ENCODE assay signal across 27 mouse cellular contexts in the genomic region with DNA sequence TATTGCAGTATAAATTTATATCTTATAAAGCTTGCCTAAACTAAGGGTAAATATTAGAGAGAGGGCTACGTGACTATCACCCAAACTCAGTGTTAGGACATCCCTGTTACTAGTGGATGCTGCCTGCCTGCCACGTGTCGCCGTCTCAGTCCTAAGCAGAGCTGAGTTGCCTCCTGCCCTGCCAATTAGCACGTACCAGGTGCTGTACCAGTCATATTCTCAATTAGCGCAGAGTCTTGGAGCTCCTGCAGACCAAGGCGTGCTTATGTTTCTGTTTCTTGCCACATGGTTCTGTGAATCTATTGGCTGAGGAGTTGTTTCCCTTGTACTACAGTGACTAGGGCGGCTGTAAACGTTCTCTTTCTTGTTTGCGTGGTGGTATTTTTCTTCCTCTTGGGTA.
DNase-seq lines count a peak whose midpoint lies in the region; ATAC-seq and TF ChIP-seq lines count a peak whose summit lies in the region.
"Had no signal": no experiment of that assay in that cellular context is flagged by ENCODE, and none has a peak within 500 bp of the region (broad histone marks: within the 10 kb centered on the region; RNA-seq: fewer than 3 reads in every experiment).

No protein-coding gene starts in this region.

- H3K4me3 ChIP-seq in forebrain, embryonic 13.5 days = no peak overlapping the region
- no peak overlapping the region for H3K4me3 ChIP-seq in forebrain, embryonic 12.5 days (replicated peaks)
- no peak overlapping the region for H3K4me3 ChIP-seq in forebrain, embryonic 15.5 days
- H3K4me3 ChIP-seq in forebrain, embryonic 11.5 days (ENCODE audit: low read depth, low read length) = no peak overlapping the region
- peak overlapping the region; percentile 34 for H3K4me3 ChIP-seq in megakaryocyte, embryonic 14.5 days (replicated peaks)
- H3K4me3 ChIP-seq in forebrain, postnatal 0 days (ENCODE audit: low read depth, low read length) = no peak overlapping the region
- H3K4me3 ChIP-seq: embryonic facial prominence, embryonic 13.5 days; embryonic facial prominence, embryonic 15.5 days; erythroblast, embryonic 14.5 days had no signal

- H3K9me3 ChIP-seq in forebrain, embryonic 13.5 days (replicated peaks) = no peaks in the 10 kb centered on the region
- no peaks in the 10 kb centered on the region for H3K9me3 ChIP-seq in forebrain, embryonic 12.5 days
- H3K9me3 ChIP-seq in forebrain, embryonic 15.5 days = no peaks in the 10 kb centered on the region
- H3K9me3 ChIP-seq in forebrain, embryonic 11.5 days (ENCODE audit: control insufficient read depth, low read length) = no peaks in the 10 kb centered on the region
- H3K9me3 ChIP-seq in megakaryocyte, embryonic 14.5 days = peaks cover 16% of the 10 kb centered on the region
- no peaks in the 10 kb centered on the region for H3K9me3 ChIP-seq in forebrain, postnatal 0 days (ENCODE audit: low read length)
- H3K9me3 ChIP-seq: embryonic facial prominence, embryonic 13.5 days; embryonic facial prominence, embryonic 15.5 days had no signal

- TF ChIP-seq CTCF in forebrain, postnatal 0 days (IDR thresholded peaks at IDR 0.05; ENCODE audit: low read depth) = no peak

- ATAC-seq in forebrain, embryonic 13.5 days = peak; percentile 72
- no peak for ATAC-seq in forebrain, embryonic 12.5 days (ENCODE audit: low FRiP score)
- peak; percentile 72 for ATAC-seq in forebrain, embryonic 15.5 days (replicated peaks)
- no peak for ATAC-seq in forebrain, embryonic 11.5 days (replicated peaks; ENCODE audit: low FRiP score)
- ATAC-seq in megakaryocyte, adult 5-6 weeks (ENCODE audit: poor library complexity, severe bottlenecking) = no peak
- ATAC-seq in forebrain, postnatal 0 days = peak; percentile 84
- ATAC-seq: activated CD4-positive, CD25-positive, alpha-beta regulatory T cell, adult 4 months; CD4-positive, CD25-positive, alpha-beta regulatory T cell, adult 4 months; Patski had no signal

- no peaks in the 10 kb centered on the region for H3K36me3 ChIP-seq in forebrain, embryonic 13.5 days (ENCODE audit: poor library complexity, severe bottlenecking)
- H3K36me3 ChIP-seq in forebrain, embryonic 12.5 days (replicated peaks) = no peaks in the 10 kb centered on the region
- no peaks in the 10 kb centered on the region for H3K36me3 ChIP-seq in forebrain, embryonic 15.5 days
- no peaks in the 10 kb centered on the region for H3K36me3 ChIP-seq in forebrain, embryonic 11.5 days (ENCODE audit: control insufficient read depth, insufficient read depth, low read length)
- H3K36me3 ChIP-seq in megakaryocyte, embryonic 14.5 days (replicated peaks; ENCODE audit: low read length) = no peaks in the 10 kb centered on the region
- no peaks in the 10 kb centered on the region for H3K36me3 ChIP-seq in forebrain, postnatal 0 days (ENCODE audit: insufficient read depth)
- H3K36me3 ChIP-seq: embryonic facial prominence, embryonic 13.5 days; embryonic facial prominence, embryonic 15.5 days; G1E had no signal

- H3K4me2 ChIP-seq in forebrain, embryonic 13.5 days = no peak overlapping the region
- H3K4me2 ChIP-seq in forebrain, embryonic 12.5 days = no peak overlapping the region
- H3K4me2 ChIP-seq in forebrain, embryonic 15.5 days (replicated peaks) = no peak overlapping the region
- no peak overlapping the region for H3K4me2 ChIP-seq in forebrain, embryonic 11.5 days (ENCODE audit: low read depth, low read length, severe bottlenecking)
- peak overlapping the region; percentile 6; the same call in 1 of the 2 replicates for H3K4me2 ChIP-seq in forebrain, postnatal 0 days (ENCODE audit: low read depth)
- H3K4me2 ChIP-seq: embryonic facial prominence, embryonic 13.5 days; embryonic facial prominence, embryonic 15.5 days had no signal

- H3K9ac ChIP-seq in forebrain, embryonic 13.5 days = no peak overlapping the region
- H3K9ac ChIP-seq in forebrain, embryonic 12.5 days = no peak overlapping the region
- H3K9ac ChIP-seq in forebrain, embryonic 15.5 days (replicated peaks) = no peak overlapping the region
- no peak overlapping the region for H3K9ac ChIP-seq in forebrain, embryonic 11.5 days (ENCODE audit: low read length)
- H3K9ac ChIP-seq in forebrain, postnatal 0 days = no peak overlapping the region
- H3K9ac ChIP-seq: embryonic facial prominence, embryonic 13.5 days; embryonic facial prominence, embryonic 15.5 days had no signal

- H3K27me3 ChIP-seq in forebrain, embryonic 13.5 days = no peaks in the 10 kb centered on the region
- no peaks in the 10 kb centered on the region for H3K27me3 ChIP-seq in forebrain, embryonic 12.5 days
- no peaks in the 10 kb centered on the region for H3K27me3 ChIP-seq in forebrain, embryonic 15.5 days
- no peaks in the 10 kb centered on the region for H3K27me3 ChIP-seq in forebrain, embryonic 11.5 days (ENCODE audit: control insufficient read depth, insufficient read depth, low read length)
- peaks cover 3% of the 10 kb centered on the region for H3K27me3 ChIP-seq in megakaryocyte, embryonic 14.5 days (replicated peaks)
- H3K27me3 ChIP-seq in forebrain, postnatal 0 days (ENCODE audit: insufficient read depth, low read length) = no peaks in the 10 kb centered on the region; the same call in 1 of the 2 replicates
- H3K27me3 ChIP-seq: CH12.LX; embryonic facial prominence, embryonic 13.5 days; embryonic facial prominence, embryonic 15.5 days; Patski had no signal

- WGBS in forebrain, embryonic 13.5 days = 68% methylated on average over 10 of the region's 10 CpGs
- 82% methylated on average over 10 of the region's 10 CpGs for WGBS in forebrain, embryonic 12.5 days
- WGBS in forebrain, embryonic 15.5 days = 55% methylated on average over 10 of the region's 10 CpGs
- WGBS in forebrain, embryonic 11.5 days = 89% methylated on average over 10 of the region's 10 CpGs
- 53% methylated on average over 10 of the region's 10 CpGs for WGBS in forebrain, postnatal 0 days

- DNase-seq in forebrain, embryonic 11.5 days (ENCODE audit: low spot score) = no peak
- DNase-seq in forebrain, postnatal 0 days = peak; percentile 25
- DNase-seq in left cerebral cortex, adult 11 months (ENCODE audit: low spot score) = no peak
- DNase-seq: adrenal gland, adult 8-10 months; adrenal gland, postnatal 14 days; adrenal gland, postnatal 36 days; B cell, adult 2 months; cerebellum, adult 11 months; cerebellum, adult 18-20 months; cerebellum, adult 8-10 months; cerebellum, adult 9-11 months; cerebellum, postnatal 14 days; cerebellum, postnatal 36 days; embryo, embryonic 11 days had no signal

- no peak overlapping the region for H3K27ac ChIP-seq in forebrain, embryonic 13.5 days
- no peak overlapping the region for H3K27ac ChIP-seq in forebrain, embryonic 12.5 days
- H3K27ac ChIP-seq in forebrain, embryonic 15.5 days (replicated peaks) = no peak overlapping the region
- H3K27ac ChIP-seq in forebrain, embryonic 11.5 days (ENCODE audit: low read depth, low read length) = no peak overlapping the region
- H3K27ac ChIP-seq in forebrain, postnatal 0 days (ENCODE audit: low read depth, low read length) = no peak overlapping the region
- H3K27ac ChIP-seq: embryonic facial prominence, embryonic 13.5 days; embryonic facial prominence, embryonic 15.5 days had no signal

- H3K4me1 ChIP-seq in forebrain, embryonic 13.5 days = no peaks in the 10 kb centered on the region
- no peaks in the 10 kb centered on the region for H3K4me1 ChIP-seq in forebrain, embryonic 12.5 days
- H3K4me1 ChIP-seq in forebrain, embryonic 15.5 days = no peaks in the 10 kb centered on the region
- H3K4me1 ChIP-seq in forebrain, embryonic 11.5 days (replicated peaks; ENCODE audit: control insufficient read depth, insufficient read depth, low read length) = no peaks in the 10 kb centered on the region
- H3K4me1 ChIP-seq in megakaryocyte, embryonic 14.5 days = peaks cover 8% of the 10 kb centered on the region
- H3K4me1 ChIP-seq in forebrain, postnatal 0 days (ENCODE audit: insufficient read depth) = no peaks in the 10 kb centered on the region
- H3K4me1 ChIP-seq: embryonic facial prominence, embryonic 13.5 days; embryonic facial prominence, embryonic 15.5 days had no signal

Comparison
In these comparisons a context has a peak if more than half of its experiments do, and no peak if none do; other contexts are left out.
1. ATAC-seq: peak in forebrain, embryonic 13.5 days (single experiment), forebrain, embryonic 15.5 days (single experiment) and forebrain, postnatal 0 days (single experiment); none in forebrain, embryonic 12.5 days (single experiment), forebrain, embryonic 11.5 days (single experiment) and megakaryocyte, adult 5-6 weeks (single experiment).